8 mouse cellular contexts compared by ENCODE assay signal in the genomic region with DNA sequence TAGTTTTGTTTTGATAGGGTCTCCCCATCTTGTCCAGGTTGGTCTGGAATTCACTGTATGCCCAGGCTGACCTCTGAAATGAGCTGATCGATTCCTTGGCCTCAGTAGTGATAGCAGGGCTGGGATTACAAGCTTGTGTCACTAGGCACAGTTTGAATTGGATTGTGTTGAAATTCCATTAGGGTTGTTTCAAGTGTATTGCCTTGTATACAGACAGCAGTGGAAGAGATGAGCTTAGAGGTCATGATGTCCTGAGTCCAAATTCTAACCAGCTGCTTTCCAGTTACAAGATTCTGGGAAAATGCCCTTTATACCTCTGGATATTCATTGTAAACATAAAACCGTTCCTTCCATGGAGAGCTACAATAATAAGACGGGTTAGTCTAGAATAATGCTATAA. TPM values are rescaled to one million over a fixed set of nuclear protein-coding genes. Genes with fewer than 3 reads are reported as not detected.
DNase-seq lines count a peak whose midpoint lies in the region; ATAC-seq lines count a peak whose summit lies in the region.

No protein-coding gene starts in this region.

- no peaks in the 10 kb centered on the region for H3K36me3 ChIP-seq in heart, embryonic 16.5 days (ENCODE audit: control insufficient read depth, insufficient read depth)
- H3K36me3 ChIP-seq in hindbrain, embryonic 13.5 days: peaks cover 2% of the 10 kb centered on the region; the same call in 1 of the 2 replicates
- no peaks in the 10 kb centered on the region for H3K36me3 ChIP-seq in midbrain, embryonic 11.5 days (ENCODE audit: control insufficient read depth, insufficient read depth, low read length)

- no peaks in the 10 kb centered on the region for H3K27me3 ChIP-seq in heart, embryonic 16.5 days (ENCODE audit: control insufficient read depth, insufficient read depth, low read length)
- H3K27me3 ChIP-seq in hindbrain, embryonic 13.5 days: no peaks in the 10 kb centered on the region
- H3K27me3 ChIP-seq in midbrain, embryonic 11.5 days (ENCODE audit: control insufficient read depth, insufficient read depth, low read length): no peaks in the 10 kb centered on the region

- no peak for ATAC-seq in heart, embryonic 16.5 days (replicated peaks; ENCODE audit: extremely low read depth, insufficient read depth, low FRiP score)
- ATAC-seq in hindbrain, embryonic 13.5 days (ENCODE audit: low FRiP score): no peak
- ATAC-seq in midbrain, embryonic 11.5 days (ENCODE audit: low FRiP score): no peak

- peak overlapping the region; percentile 92 for H3K9ac ChIP-seq in heart, embryonic 16.5 days (ENCODE audit: low read length)
- H3K9ac ChIP-seq in hindbrain, embryonic 13.5 days: peak overlapping the region; percentile 88
- peak overlapping the region; percentile 72 for H3K9ac ChIP-seq in midbrain, embryonic 11.5 days (ENCODE audit: low read length)

- H3K9me3 ChIP-seq in heart, embryonic 16.5 days (replicated peaks; ENCODE audit: control insufficient read depth, low read length): no peaks in the 10 kb centered on the region
- H3K9me3 ChIP-seq in hindbrain, embryonic 13.5 days: no peaks in the 10 kb centered on the region
- H3K9me3 ChIP-seq in midbrain, embryonic 11.5 days (ENCODE audit: control insufficient read depth, low read length): no peaks in the 10 kb centered on the region

- peak overlapping the region; percentile 74 for H3K4me3 ChIP-seq in heart, embryonic 16.5 days (ENCODE audit: low read length)
- H3K4me3 ChIP-seq in hindbrain, embryonic 13.5 days: peak overlapping the region; percentile 66
- H3K4me3 ChIP-seq in midbrain, embryonic 11.5 days (ENCODE audit: low read depth, low read length): peak overlapping the region; percentile 52

- no peak for DNase-seq in heart, adult 9 months (ENCODE audit: low spot score in 2 of 2)
- peak; percentile 17 for DNase-seq in MN1 (ENCODE audit: low spot score)
- peak; percentile 81 for DNase-seq in midbrain, embryonic 11.5 days (ENCODE audit: low spot score, missing footprints)
- DNase-seq in frontal cortex, postnatal 14 days (ENCODE audit: low spot score in 2 of 2): no peak
- DNase-seq in layer of hippocampus, adult 8-10 months (ENCODE audit: low spot score in 2 of 2): no peak
- DNase-seq in left cerebral cortex, adult 9 months (ENCODE audit: low spot score in 2 of 2): no peak

- peak overlapping the region; percentile 72 for H3K27ac ChIP-seq in heart, embryonic 16.5 days (ENCODE audit: low read length)
- H3K27ac ChIP-seq in hindbrain, embryonic 13.5 days: peak overlapping the region; percentile 87
- no peak overlapping the region for H3K27ac ChIP-seq in midbrain, embryonic 11.5 days (ENCODE audit: low read depth, low read length)

- H3K4me2 ChIP-seq in heart, embryonic 16.5 days (ENCODE audit: low read depth, low read length): peak overlapping the region; percentile 86
- peak overlapping the region; percentile 74 for H3K4me2 ChIP-seq in hindbrain, embryonic 13.5 days
- peak overlapping the region; percentile 57 for H3K4me2 ChIP-seq in midbrain, embryonic 11.5 days

- 12% methylated on average over 3 of the region's 3 CpGs for WGBS in heart, embryonic 16.5 days
- 26% methylated on average over 3 of the region's 3 CpGs for WGBS in hindbrain, embryonic 13.5 days
- WGBS in midbrain, embryonic 11.5 days: 21% methylated on average over 3 of the region's 3 CpGs

- H3K4me1 ChIP-seq in heart, embryonic 16.5 days (ENCODE audit: control insufficient read depth, insufficient read depth, low read length): peaks cover 13% of the 10 kb centered on the region
- peaks cover 21% of the 10 kb centered on the region for H3K4me1 ChIP-seq in hindbrain, embryonic 13.5 days (replicated peaks)
- peaks cover 20% of the 10 kb centered on the region for H3K4me1 ChIP-seq in midbrain, embryonic 11.5 days (ENCODE audit: control insufficient read depth, insufficient read depth, low read length)

RNA-seq across cellular contexts. Expression of a gene that starts 0.9 kb away (rescaled TPM):
- polyA plus RNA-seq in heart, embryonic 16.5 days (2015; fragmentation: Nextera tagmentation; extraction: Ambion mirVana): 39.3 and 42.7 TPM in 2 replicates
- 36.0 and 37.1 TPM in 2 replicates for polyA plus RNA-seq in hindbrain, embryonic 13.5 days (2015; fragmentation: Nextera tagmentation; extraction: Ambion mirVana)
- 75.2 and 87.3 TPM in 2 replicates for polyA plus RNA-seq in midbrain, embryonic 11.5 days (2014; fragmentation: Nextera tagmentation; extraction: Ambion mirVana)
- total RNA-seq in layer of hippocampus, adult 8-10 months (2022): 10 to 100 TPM; 14.8 to 16.8 (median 16.3) TPM

RNA-seq across cellular contexts. Expression of a gene that starts 55.3 kb away (rescaled TPM):
- polyA plus RNA-seq in heart, embryonic 16.5 days (2015; fragmentation: Nextera tagmentation; extraction: Ambion mirVana): 0.24 and 0.36 TPM in 2 replicates
- polyA plus RNA-seq in hindbrain, embryonic 13.5 days (2015; fragmentation: Nextera tagmentation; extraction: Ambion mirVana): 0.16 and 0.44 TPM in 2 replicates
- polyA plus RNA-seq in midbrain, embryonic 11.5 days (2014; fragmentation: Nextera tagmentation; extraction: Ambion mirVana): 0.07 and 0.11 TPM in 2 replicates
- total RNA-seq in layer of hippocampus, adult 8-10 months (2022): under 1 TPM; 0.14 to 0.37 (median 0.28) TPM

RNA-seq across cellular contexts. Expression of a gene that starts 60.0 kb away (rescaled TPM):
- 35.0 and 35.9 TPM in 2 replicates for polyA plus RNA-seq in heart, embryonic 16.5 days (2015; fragmentation: Nextera tagmentation; extraction: Ambion mirVana)
- polyA plus RNA-seq in hindbrain, embryonic 13.5 days (2015; fragmentation: Nextera tagmentation; extraction: Ambion mirVana): 46.6 and 51.9 TPM in 2 replicates
- polyA plus RNA-seq in midbrain, embryonic 11.5 days (2014; fragmentation: Nextera tagmentation; extraction: Ambion mirVana): 52.2 and 56.5 TPM in 2 replicates
- 10 to 100 TPM; 49.5 to 73.0 (median 63.1) TPM for total RNA-seq in layer of hippocampus, adult 8-10 months (2022)

Comparison
In these comparisons a context has a peak if more than half of its experiments do, and no peak if none do; other contexts are left out.
1. DNase-seq: peak in MN1 (single experiment) and midbrain, embryonic 11.5 days (single experiment); none in heart, adult 9 months (0 of 2), frontal cortex, postnatal 14 days (0 of 2), layer of hippocampus, adult 8-10 months (0 of 2) and left cerebral cortex, adult 9 months (0 of 2).
2. Peak in every context shown above with its lines, with median percentiles within 50 percentile points of each other: H3K4me2 ChIP-seq, H3K4me3 ChIP-seq and H3K9ac ChIP-seq.